Mouse (Mus musculus) heart, postnatal 36 days (tissue): ENCODE measurements around the gene Cd24a. TPM values are rescaled to one million over a fixed set of nuclear protein-coding genes. Genes with fewer than 3 reads are reported as not detected.

ENCODE experiments used
- DNase-seq, 2 experiments: peaks; one replicate each; pipeline ENCODE4 v3.0.0; 2021 to 2022
- intact Hi-C: fragments of 180-260 bp; cut with DNase I; formaldehyde crosslinking; loops from one replicate; pipeline ENCODE4 v1.15.1; 2025
- total RNA-seq, 2 experiments: library from RNA; stranded (reverse); gene quantifications; 2 replicates each; pipeline ENCODE4 v1.2.3; 2021

Cd24a gene
- total RNA-seq, 2 experiments from 2014 or later, result 6.6 to 8.1 TPM

- DNase-seq, result no peak
- intact Hi-C loops, result no loop called here
These were observed 46.8 kb downstream of the Cd24a start for GRCm38 (mm10) chr10:43624791-43625398.

- no peak for DNase-seq
- intact Hi-C loops, result no loop called here
These were observed 47.5 kb downstream of the Cd24a start for GRCm38 (mm10) chr10:43625578-43625977.

- intact Hi-C loops, result no loop called here
- DNase-seq, result no peak
These were observed 51.1 kb downstream of the Cd24a start for GRCm38 (mm10) chr10:43629216-43629615.

DNA sequence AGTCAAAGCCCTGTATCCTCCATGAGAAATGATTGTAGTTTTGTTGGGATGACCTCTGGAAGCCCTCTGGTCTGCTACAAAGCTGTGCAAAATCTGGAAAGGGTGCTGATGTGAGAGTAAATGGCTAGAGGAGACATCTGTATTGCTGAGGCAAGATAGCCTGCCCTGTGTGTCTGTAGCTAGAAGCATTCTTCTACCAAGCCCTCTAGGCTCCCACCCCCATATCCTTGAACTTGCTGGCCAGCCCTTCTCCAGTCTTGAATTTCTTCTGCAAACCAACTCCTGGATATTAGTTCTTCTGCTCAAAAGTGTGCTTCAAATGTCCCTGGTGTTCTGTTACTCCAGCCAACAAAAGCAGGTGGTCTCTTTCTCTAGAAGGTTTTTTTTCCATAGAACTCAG is 51.8 kb downstream of the Cd24a start:
- no peak for DNase-seq
- intact Hi-C loops, result no loop called here

DNA sequence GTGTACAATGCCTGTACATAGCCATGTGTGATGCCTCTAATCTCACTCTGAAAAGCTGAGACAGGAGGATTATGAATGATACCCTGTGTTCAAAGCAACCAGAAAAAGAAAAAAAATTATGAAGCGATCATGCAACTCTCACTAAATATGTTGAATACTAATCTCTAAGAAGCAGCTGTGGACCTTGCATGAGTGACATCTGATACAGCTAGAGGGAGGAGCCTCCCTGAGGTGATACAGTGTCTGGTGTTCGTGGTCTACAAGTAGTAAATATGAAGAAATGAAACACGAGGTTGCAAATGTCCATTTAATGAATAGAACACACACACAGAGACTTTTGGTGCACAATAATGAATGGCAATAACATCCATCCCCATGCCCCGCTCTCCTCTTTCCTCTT is 52.5 kb downstream of the Cd24a start:
- no peak for DNase-seq
- intact Hi-C loops, result no loop called here

DNA sequence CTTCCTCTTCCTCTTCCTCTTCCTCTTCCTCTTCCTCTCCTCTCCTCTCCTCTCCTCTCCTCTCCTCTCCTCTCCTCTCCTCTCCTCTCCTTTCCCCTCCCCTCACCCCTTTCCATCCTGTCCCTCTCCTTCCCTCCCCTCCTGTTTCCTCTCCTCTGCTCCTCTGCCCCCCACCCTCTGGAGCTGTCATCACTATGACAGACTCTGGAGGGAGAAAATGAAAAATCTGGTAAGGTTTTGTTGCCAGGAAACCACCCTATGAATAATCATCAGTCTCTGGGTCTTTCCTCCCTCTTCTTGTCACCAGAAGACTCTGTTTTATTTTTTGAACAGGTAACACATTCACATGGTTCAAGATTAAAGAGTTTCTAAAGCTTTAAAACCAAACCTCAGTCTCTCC is 53.0 kb downstream of the Cd24a start:
- DNase-seq, result no peak
- intact Hi-C loops, result no loop called here

DNA sequence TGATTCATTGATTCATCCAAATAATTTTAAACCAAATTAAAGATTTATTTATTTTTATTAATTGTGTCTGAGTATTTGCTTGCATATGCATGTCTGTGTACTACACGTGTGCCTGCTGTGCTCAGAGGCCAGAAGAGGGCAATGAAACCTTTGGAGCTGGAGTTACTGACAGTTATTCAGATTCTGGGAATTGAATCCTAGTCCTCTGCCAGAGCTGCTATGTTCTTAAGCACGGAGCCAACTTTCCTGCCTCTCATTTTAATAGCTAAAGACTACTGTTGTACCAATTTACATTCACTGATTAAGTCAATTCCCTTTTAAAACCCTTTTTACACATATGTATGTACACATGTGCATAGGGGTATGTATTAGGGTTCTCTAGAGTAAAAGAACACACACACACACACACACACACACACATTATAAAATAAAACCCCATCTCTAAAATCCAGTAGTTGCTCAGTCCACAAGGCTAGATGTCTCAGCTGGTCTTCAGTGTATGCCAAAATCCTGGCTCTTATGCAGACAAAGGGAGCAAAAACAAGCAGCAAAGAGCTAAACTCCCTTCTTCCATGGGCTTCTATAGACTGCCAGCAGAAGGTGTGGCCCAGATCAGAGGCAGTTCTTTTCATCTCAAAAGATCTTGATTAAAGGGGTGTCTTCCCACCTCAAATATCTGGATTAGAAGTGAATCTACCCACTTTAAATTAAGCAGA is 53.7 kb downstream of the Cd24a start:
- intact Hi-C loops, result no loop called here

GRCm38 (mm10) chr10:43633117-43633516 is 55.0 kb downstream of the Cd24a start:
- DNase-seq, result no peak
- intact Hi-C loops, result no loop called here

More for the DNA sequence above, 53.7 kb downstream of the Cd24a start:
- no peak for DNase-seq

Other genes with a start within 250 kb of the Cd24a start
- 1 to 10 TPM; 5.0 to 7.6 TPM for gene Bend3, start 99.5 kb upstream of the Cd24a start, total RNA-seq
- gene Gm9803, start 54.2 kb upstream of the Cd24a start, total RNA-seq, result 10 to 100 TPM in 1 of 2 experiments, 1 to 10 TPM in 1; 9.6 to 17.4 TPM
- 100 to 1,000 TPM; 113 to 120 TPM for gene 1700021F05Rik, start 37.3 kb upstream of the Cd24a start, total RNA-seq